Mouse (Mus musculus): ENCODE measurements around the gene Prkcz.
"Not testable (repeated sequence)": the region's sequence is repeated elsewhere in the genome, so short reads cannot be mapped to it uniquely, and the experiment has no call there.

The Prkcz gene

DNA sequence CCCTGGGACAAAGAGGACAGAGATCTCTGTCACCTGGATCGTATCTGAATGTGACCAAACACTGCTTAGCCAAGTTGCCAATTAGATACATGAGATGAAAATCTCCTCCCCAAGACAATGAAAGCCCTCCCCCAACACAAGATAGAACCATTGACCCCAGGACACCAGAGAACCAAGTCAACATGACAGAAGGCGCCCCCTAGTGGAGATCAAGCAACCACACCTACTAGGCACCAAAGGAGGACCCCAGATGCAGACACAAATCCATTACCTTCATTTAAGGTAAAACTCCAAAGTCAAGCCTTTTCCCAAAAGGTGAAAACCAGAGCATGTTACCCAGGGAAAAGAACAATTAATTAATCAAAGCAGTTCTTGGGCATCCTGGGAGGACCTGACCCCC lies 3.6 kb downstream of the Prkcz start:
- no peak for DNase-seq

DNA sequence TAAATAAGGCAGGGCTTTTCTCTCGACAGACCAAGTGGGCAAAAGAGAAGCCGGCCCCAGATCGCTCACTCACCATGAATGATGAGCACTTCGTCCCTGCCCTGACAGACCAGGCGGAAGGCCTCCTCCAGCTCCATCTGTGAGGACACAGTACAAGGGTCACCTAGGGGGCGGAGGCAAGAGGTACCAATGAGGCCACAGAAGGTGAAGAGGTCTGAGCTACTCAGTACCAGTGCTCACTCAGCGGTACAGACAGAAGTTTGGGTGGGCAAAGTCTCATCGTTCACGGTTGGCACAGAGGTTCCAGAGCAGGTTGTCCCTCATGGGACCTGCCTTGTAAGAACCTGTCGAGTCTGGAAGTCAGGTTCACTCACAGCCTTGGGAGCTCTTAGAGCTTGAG lies 4.8 kb downstream of the Prkcz start:
- DNase-seq, result no peak

DNA sequence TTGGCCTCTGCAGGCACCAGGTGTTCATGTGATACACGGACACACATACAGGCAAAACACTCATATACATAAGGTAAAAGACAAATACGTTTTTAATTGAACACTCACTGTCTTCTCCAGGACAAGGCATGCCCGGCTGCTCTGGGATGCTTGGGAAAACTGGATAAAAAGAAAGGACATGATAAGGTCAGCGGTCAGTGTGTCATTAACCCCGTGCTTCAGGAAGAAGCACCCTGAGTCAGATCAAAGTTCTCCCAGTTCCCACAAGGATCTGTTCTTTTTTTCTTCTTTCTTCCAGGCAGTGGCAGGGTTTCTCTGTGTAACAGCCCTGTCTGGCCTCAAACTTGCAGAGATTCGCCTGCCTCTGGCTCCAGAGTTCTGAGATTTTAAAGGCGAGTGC lies 6.6 kb downstream of the Prkcz start:
- no peak for DNase-seq

DNA sequence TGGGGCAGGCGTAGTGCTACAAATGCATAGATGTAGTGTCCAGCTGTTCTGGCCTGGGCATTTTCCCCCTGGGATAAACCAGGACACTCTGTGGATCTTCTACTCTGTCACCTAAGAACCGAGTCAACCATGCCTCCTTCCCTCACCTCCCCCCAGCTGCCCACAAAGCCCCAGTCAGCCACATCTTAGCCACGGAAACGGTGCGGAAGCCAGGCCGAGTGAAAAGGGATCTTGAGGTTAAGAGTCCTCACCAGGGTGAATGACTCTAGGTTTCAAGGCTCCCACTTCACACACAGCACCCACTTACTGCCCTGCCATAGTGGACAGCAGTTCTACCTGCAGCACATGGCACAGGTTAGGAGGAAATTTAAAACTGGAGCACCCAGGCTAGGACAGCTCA lies 7.1 kb downstream of the Prkcz start:
- no peak for DNase-seq

DNA sequence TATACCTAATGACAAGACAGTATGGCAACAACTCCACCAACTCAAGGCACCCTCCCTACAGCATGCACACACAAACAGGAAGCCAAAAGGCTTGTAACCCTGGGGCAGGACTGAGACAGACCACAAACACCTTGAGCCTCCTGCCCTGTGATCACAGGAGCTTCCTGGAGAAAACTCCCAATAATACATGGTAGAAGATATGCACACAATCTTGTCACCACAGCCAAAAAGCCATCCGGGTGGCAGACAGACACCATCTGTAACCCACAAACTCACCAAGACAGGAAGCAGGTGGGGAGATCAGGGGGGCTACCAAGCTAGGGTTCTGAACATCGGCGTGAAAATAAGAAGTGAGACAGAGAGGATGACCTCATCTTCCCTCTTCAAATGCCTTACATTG lies 8.6 kb downstream of the Prkcz start:
- no peak for DNase-seq

DNA sequence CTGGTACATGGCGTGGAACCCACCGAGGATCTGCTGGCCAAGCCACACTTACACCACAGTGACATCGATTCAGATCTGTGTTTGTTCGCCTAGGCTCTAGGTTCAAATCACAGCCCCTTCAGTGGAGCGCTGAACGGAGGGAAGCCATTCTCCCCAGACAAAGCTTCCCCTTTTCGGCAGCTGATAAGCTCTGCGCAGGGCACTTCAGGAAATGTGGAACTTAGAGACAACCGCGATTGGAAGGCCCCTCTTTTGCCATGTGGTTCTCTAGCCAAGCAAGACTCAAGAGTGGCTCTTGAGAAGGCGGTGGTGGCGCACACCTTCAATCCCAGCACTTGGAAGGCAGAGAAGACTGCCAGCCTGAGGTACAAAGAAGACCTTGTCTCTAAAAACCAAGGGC lies 14.8 kb downstream of the Prkcz start:
- no peak for DNase-seq

DNA sequence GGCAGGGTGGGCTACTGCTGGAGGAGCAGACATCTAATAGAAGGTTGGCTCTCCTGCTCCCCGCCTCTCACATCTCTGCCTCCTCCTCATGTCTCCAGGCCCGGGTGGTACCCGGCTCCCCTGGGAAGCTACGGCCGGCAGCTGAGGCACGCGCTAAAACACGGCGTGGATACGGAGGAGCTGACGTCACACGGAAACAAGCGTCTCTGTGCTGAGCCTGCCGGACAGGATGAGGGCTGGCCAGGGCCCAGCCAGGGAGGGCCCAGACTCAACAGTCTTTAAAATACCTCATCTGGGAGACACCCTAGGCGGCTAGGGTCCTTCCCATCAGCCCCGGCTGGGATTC lies 15.6 kb downstream of the Prkcz start:
- peak; percentile 76 for DNase-seq

DNA sequence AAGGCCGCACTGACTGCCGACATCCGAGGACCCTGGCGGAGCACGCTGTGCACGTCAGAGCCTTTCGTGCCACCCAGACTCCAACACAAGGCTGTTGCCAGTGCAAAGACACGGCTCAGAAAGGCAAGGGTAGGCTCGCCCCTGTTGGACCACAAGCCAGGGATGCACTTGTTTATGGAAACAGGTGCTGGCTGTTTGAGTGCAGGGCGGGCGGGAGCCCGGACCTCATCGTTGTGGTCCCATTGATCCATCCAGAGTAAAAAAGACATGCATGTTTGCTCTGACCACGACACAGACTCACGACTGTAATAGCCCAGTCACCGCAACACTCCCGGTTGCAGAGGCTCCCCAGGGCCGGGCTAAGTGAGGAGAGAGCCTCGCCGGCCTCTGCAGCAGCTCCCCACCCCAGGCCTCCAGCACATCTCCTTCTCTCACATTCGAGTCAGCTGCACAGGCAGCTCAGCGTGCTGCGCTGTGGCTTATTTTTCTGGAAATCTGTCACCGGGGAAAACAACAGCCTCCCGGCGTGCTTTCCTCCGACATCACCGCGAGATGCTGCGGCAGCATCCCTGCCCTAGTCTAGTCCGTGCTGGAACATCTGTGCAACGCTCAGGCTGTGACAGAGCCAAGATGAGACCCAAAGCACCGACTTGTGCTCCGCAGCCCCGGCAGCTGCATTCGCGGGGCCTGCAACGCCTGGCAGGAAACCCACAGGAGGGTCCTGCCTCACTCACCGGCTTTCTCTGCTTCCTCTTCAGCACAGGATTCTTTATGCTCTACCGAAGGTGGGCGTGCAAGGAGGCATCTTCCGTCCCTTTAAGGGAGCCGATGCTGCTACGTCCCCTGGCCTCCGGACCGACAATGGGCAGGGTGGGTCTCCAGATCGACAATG lies 16.2 kb downstream of the Prkcz start:
- DNase-seq, result peak; percentile 50

DNA sequence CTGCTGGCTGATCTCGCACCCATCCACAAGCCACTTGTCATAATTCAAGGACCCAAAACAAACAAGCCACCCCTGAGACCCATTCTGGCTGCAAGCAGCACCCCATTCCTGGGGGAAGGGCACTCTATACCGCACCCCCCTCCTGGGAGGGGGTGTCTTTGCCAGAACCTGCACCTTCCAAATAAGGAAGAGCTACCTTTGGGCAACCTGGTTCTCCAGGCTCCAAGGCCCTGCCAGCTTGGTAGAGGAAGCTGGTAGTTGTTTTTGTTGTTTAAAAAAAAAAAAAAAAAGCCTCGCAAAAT lies 16.9 kb downstream of the Prkcz start:
- DNase-seq, result peak; percentile 12

DNA sequence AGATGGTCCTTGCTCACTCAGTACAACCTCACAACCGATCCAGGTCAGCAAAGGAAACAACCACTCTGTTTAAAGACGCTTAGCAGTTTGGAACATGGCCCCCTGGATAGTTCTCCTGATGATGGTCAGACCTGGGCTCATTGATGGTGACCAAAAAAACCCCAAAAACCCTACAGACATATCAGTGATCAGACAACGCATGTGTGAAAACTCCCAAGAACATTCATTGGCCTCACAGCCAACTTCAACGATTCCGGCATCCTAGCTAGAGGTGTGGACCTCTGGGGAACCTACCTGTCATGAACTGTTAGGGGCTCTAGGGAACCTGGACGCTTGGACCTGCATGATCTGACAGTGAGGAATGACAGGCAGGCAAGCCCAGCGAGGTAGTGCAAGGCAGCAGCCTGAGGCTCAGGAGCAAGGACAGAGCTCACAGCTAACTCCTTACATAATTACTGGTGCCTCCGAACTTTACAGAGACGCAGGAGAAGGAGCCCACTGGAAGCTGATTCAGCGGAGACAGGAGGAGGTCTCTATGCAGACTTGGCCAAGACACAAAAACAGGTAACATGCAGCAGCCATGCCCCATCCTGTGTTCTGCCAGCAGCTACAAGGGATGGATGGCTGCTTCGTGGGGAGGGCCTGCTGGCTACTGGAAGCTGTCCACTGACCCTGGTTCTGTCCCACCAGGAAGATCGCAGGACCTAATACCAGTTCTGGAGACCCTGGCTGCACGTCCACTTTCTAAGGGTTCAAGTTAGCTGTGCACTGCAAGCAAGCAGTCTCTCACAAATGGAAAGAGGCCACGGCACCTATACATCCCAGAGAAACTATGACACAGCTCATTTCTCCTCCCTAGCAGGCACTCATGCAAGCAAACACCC lies 17.5 kb downstream of the Prkcz start:
- DNase-seq, result peak; percentile 16

DNA sequence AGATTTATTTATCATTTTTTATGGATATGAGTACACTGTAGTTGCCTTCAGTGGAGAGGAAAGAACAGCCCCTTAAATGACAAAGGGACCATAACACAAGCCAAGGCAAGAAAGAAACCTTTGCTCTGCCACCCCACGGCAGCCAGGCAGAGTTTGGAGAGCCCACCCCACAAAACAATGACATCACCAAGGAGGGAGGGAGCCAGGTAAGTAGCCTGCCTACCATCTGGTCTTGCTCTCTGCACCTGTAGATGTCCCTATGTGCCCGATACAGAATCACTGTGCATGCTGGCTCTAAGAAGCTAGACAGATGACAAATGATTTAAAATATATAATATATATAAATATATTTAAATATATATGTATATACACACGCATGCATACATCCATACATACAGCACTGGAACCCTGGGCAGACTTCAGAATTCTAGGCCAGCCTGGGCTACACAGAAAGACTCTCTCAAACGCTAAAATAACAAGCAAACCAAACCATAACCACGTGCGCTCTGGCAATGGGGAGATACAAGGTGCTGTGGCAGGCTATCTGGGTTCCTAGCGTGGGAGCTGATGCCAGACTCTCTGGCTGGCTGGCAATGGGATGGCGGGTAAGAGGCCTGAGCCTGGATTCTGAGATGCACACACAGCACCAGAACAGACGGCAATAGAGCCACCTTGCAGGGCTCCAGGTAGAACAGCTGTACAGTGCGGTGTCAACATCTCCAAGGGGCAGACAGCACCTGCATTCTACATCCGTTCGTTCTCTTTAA lies 24.7 kb downstream of the Prkcz start:
- DNase-seq, result no peak

DNA sequence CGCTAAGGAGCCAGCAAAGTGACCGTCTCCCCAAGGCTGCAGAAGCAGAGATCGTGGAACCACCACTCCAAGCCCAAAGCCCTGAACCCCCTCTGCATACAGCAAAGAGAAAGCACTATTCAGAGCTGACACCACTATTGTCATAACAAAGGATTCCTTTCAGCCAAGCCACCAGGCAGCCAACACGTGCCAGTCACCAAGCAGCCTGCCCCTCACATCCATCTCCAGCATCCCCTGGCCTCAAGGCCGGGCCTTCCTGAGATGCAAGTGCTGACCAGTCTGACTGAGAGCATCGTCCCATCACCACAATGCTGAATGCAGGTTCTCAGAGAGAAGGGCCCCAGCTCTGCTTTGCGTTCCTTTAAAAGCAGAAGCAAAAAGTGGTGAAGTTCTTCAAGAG lies 28.9 kb downstream of the Prkcz start:
- no peak for DNase-seq

DNA sequence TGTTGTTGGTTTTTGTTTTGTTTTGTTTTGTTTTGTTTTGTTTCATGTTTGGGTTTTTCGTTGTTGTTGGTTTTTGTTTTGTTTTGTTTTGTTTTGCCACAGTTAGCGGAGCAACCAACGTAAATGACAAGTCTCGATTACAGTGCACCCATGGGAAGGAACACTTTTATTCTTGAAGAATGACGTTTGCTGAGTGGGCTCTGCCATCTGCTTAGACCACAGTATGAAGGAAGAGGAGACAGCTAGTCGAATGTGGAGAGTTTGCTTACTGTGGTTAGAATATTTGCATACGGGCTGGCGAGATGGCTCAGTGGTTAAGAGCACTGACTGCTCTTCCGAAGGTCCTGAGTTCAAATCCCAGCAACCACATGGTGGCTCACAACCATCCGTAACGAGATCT lies 32.8 kb downstream of the Prkcz start:
- DNase-seq, result not testable (repeated sequence)

DNA sequence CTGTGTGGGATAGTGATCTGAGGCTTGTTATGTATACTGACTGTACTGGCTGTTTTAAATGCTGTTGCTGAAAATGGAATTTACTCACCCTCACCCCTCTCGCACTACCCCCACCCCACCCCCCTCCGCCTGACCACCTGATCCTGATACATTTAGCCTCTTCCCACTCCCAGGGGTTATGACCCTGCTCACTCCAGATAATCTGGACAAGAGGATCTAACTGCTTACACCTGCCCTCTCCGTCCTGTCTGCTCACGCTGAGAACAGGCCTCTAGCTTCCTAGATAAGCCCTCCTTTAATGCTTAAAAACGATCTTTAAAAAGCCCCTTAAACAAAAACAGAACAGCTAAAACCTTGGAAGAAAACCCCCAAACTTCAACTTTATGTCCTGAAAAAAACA lies 35.4 kb downstream of the Prkcz start:
- no peak for DNase-seq

DNA sequence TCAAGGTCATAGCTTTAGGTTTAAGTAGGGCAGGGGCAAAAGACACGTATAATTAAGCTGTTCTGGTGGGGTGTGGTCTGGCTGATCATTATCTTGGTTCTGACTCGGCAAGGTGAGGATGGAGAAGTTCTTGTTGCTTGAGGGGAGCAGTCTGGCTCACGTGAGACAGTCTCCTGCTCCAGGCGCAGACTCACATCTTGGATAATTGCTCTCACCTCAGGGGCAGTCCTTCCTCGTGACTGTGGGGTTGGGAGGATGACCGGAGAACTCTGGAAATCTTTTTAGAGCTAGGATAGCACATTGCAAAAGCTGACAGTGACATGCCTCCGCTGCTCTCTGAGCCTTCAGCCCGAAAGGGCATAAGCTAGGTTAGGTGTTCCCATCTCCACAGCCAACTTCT lies 36.6 kb downstream of the Prkcz start:
- no peak for DNase-seq

DNA sequence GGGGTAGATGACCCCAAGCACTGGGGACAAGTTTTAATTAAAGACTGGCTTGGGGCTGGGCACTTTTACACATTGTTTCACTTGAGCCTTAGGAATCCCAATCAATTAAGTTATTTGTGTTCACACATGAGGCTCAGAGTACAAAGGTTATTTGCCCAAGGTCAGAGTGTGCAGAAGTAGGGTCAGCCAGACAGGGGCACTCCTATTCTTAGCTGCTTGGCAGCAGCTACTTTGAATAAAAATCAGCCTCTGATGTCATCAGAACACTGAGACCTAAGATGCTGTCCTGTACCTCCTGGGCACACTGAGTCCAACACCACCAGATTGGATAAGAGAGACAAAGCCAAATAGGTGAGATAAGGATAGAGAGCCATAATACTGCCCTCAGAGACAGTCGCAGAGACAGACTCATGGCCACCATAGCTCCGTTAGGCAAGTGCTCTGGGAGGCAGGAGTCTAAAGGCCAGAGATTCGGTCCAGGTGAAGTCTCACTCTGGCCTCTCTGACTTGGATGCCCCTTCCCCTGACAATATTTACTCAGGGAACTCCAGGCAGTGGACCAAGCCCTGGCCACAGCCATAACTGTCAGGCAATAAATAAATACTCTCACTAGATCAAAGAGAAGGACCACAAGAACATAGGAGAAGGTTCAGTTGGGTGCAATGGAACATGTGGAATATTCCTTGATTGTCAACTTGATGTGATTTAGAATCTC lies 37.9 kb downstream of the Prkcz start:
- no peak for DNase-seq

DNA sequence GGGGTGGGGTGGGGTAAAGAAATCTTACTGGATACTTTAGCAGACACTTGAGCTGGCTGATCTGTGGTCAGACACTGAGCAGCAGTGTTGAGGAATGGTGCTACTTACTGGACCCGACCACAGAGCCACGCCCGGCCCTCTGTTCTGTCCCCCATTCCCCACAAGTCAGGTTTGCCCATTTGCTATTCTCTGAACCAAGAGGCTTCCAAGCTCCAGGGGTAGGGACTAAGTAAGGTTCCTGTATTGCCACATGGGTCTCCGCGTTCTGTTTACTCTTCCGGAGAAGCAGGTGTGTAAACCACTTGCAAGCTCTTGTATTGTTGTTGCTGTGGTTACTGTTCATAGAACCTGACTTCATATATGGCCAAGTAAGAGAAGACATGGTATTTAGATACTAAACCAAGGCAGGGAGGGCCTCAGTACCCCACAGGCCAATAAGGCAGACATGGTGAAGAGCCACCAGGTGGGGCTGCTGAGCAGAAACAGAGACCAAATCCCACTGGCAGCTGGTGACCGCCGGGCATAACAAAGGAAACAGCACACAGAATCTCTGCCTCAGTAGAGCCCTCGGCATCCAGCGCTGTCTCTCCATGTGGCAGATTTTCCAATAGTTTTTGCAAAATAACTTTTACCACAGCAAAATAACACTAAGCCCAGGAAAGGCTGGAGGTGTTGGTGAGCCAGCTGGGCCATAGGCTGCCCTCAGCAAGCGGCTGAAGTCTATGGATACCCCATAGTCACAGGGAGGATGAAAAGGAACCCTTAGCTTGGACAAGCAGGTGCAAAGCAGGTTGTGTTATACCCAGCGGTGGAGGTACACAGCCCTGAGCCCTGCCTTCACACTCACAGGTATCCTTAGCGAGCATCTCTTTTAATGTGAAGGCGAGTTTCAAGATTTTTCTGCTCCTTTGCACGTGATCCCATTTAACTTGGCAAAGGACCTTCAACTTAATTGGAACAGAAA lies 40.6 kb downstream of the Prkcz start:
- DNase-seq, result peak; percentile 70

DNA sequence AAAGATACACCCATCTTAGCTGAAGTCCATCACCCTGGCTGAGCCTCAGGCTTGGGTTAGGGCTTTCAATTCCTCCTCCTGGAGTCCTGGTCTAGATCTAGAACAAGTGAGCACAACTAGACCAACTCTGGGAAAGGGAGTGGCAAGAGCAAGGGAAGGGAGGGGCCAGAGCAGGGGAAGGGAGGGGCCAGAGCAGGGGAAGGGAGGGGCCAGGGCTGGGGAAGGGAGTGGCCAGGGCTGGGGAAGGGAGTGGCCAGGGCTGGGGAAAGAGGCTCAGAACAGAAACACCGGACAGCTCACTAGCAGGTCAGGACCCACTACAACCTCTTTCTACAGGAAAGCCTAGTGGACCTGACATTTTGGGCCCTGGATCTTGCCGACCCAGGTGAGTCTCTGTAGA lies 42.9 kb downstream of the Prkcz start:
- DNase-seq, result no peak

DNA sequence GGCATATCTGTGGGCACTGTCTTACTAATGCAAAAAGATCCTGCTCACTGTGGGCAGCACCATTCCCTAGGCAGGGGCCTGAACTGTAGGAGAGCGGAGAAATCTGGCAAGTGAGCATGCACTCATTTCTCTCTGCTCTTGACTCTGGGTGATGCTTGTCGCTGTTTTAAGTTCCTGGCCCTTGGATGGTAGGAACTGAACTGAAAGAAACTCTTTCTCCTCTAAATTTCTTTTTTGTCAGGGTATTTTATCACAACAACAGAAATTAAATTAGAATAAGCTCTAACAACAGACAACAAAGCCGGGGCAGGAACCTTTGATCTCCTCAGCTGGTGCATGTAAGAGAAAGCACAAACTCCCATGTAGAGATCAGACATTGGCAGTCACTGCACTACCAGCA lies 46.1 kb downstream of the Prkcz start:
- DNase-seq, result no peak

DNA sequence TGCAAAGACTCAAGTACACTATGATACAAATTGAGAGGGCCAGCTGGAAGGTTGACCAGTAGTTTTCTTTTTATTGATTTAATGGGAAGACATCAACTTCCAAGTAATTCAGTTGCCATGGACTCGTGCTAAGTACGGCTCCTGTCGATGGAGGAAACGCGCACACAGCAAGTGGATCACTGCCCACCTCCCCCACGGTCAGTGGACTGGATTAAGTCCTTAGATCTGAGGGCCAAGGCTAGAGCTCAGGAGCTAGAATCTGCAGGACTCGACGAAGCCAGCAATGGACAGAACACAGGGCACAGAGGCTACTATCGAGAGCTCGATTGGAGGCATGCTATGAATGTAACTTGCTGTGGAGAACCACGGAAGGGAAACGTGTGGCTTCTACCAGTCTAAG lies 52.5 kb downstream of the Prkcz start:
- DNase-seq, result no peak

DNA sequence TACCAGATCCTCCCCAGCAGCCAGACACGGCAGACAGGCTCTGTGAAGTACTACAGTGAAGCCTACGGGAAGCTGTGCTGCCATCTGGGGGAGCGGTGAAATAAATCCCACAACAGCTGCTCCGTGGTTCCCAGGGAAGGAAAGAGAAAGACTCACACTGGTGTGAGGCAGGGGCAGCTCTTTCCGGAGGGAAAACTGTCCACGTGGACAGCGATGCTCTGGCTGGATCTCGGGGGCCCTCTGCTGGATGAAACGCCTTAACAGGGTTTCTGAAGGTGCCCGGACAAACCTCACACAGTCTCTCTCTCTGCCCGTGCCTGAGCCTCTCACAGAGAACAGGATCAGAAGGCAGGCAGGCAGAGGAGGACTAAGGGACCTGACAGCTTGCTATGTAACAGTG lies 53.1 kb downstream of the Prkcz start:
- peak; percentile 91 for DNase-seq

DNA sequence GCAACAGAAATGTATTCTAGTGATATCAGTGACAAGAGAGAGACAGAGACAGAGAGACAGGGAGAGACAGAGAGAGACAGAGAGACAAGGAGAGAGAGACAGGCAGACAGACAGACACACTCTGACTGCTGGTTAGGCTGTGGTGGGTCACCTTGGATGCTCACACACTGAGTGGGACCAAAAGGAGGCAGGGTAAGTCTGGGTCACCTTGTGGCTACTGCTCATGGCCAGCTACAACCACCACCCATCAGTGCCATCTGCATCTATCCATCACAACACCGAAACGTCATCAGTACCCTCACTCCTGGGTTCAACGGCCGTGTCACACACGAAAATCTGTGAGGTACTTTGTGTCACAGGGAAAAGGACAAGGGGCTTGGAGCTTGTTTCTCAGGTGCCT lies 53.6 kb downstream of the Prkcz start:
- no peak for DNase-seq
